14 mouse cellular contexts compared by ENCODE assay signal in genomic region chr17:8183815-8184214, GRCm38 (mm10). TPM values are rescaled to one million over a fixed set of nuclear protein-coding genes. Genes with fewer than 3 reads are reported as not detected.
"Had no signal": no experiment of that assay in that cellular context is flagged by ENCODE, and none has a peak within 500 bp of the region (broad histone marks: within the 10 kb centered on the region; RNA-seq: fewer than 3 reads in every experiment).

No protein-coding gene starts in this region.

- H3K4me3 ChIP-seq: left cerebral cortex, adult 2 months; limb, embryonic 10.5 days; liver, embryonic 15.5 days; midbrain, embryonic 15.5 days; neural tube, embryonic 12.5 days had no signal

- H3K4me1 ChIP-seq: liver, embryonic 15.5 days; midbrain, embryonic 15.5 days; neural tube, embryonic 12.5 days had no signal

- ATAC-seq: lung, postnatal 0 days; midbrain, embryonic 15.5 days had no signal

- DNase-seq: lung, adult 2 months; lung, postnatal 36 days; thymus, postnatal 4 days had no signal

- H3K27me3 ChIP-seq: liver, embryonic 15.5 days; midbrain, embryonic 15.5 days; neural tube, embryonic 12.5 days had no signal

- H3K9ac ChIP-seq: liver, embryonic 15.5 days; midbrain, embryonic 15.5 days; neural tube, embryonic 12.5 days had no signal

- H3K27ac ChIP-seq: left cerebral cortex, adult 2 months; limb, embryonic 10.5 days; liver, embryonic 15.5 days; midbrain, embryonic 15.5 days; neural tube, embryonic 12.5 days; stomach, postnatal 0 days had no signal

- H3K4me2 ChIP-seq: liver, embryonic 11.5 days; liver, embryonic 15.5 days; midbrain, embryonic 15.5 days; neural tube, embryonic 12.5 days had no signal

- H3K9me3 ChIP-seq: limb, embryonic 10.5 days; liver, embryonic 15.5 days; midbrain, embryonic 15.5 days; neural tube, embryonic 12.5 days had no signal

RNA-seq across cellular contexts. Expression of gene Gm49673, which starts 36.2 kb away (rescaled TPM):
- total RNA-seq: megakaryocyte progenitor cell, adult 5-6 weeks had no signal
- polyA plus RNA-seq: limb, embryonic 10.5 days; liver, embryonic 15.5 days; stomach, postnatal 0 days had no signal

RNA-seq across cellular contexts. Expression of gene Ccr6, which starts 52.0 kb away (rescaled TPM):
- total RNA-seq: left cerebral cortex, adult 2 months; left cerebral cortex, postnatal 14 days; megakaryocyte progenitor cell, adult 5-6 weeks had no signal
- polyA plus RNA-seq: limb, embryonic 10.5 days; limb, embryonic 14.5 days; liver, embryonic 11.5 days; liver, embryonic 15.5 days; midbrain, embryonic 15.5 days; neural tube, embryonic 12.5 days had no signal
